Mouse (Mus musculus): ENCODE data around the gene Ntpcr.

DNA sequence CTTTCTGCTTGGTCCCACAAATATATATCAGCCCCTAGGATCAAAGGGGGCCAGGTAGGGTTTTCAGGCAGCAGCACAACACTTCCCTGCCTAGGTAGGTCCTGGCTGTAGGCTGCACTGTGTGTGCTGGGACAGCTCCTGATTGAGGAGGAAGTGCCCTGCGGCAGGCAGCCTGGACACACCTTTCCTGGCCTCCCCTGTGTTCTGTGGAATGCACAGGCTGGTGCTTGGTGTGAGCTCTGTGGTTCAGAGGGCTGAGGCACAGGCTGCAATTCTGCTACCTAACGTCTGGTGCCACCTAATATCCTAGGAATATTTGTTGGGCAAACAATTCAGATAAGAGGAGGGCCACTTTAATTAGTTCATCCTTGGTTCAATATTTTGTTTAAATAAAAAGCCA, 12.1 kb downstream of the Ntpcr start:
- TF ChIP-seq CTCF (IDR thresholded peaks at IDR 0.05; ENCODE audit: control insufficient read depth, insufficient read depth, low read length): no peak
- no peak for TF ChIP-seq POLR2A (IDR thresholded peaks at IDR 0.05; ENCODE audit: borderline replicate concordance, control insufficient read depth, low read depth, low read length)
